Mouse (Mus musculus): Measurements from ENCODE around the gene Lgals8. TPM values are rescaled to one million over a fixed set of nuclear protein-coding genes. Genes with fewer than 3 reads are reported as not detected.

Lgals8 gene
- polyA plus RNA-seq, 1 experiment from 2014 or later: 41.9 TPM

GRCm38 (mm10) chr13:12460881-12461729 is 3.6 kb downstream of the Lgals8 start:
- DNase-seq (ENCODE audit: low spot score): peak; percentile 92

DNA sequence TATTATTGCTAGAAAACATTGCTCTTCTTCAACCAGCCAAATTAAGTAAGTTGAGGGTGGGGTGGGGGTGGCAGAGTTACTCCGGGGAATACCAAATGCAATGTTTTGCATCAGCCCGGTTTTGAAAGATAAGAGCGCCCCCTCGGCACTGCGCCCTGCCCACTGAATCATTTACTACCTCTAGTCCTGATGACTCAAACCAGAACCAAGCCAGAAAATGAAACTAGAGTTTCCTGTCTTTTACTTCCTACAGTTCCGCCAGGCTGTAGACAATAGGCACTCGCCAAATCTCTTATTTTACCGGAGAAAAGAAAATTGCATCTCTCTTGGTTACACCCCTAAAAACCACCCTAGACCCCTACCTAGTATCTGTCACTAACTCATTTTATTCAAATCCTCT is 4.3 kb downstream of the Lgals8 start:
- peak; percentile 74 for DNase-seq (ENCODE audit: low spot score)

GRCm38 (mm10) chr13:12456711-12457110 is 8.0 kb downstream of the Lgals8 start:
- DNase-seq (ENCODE audit: low spot score): no peak

DNA sequence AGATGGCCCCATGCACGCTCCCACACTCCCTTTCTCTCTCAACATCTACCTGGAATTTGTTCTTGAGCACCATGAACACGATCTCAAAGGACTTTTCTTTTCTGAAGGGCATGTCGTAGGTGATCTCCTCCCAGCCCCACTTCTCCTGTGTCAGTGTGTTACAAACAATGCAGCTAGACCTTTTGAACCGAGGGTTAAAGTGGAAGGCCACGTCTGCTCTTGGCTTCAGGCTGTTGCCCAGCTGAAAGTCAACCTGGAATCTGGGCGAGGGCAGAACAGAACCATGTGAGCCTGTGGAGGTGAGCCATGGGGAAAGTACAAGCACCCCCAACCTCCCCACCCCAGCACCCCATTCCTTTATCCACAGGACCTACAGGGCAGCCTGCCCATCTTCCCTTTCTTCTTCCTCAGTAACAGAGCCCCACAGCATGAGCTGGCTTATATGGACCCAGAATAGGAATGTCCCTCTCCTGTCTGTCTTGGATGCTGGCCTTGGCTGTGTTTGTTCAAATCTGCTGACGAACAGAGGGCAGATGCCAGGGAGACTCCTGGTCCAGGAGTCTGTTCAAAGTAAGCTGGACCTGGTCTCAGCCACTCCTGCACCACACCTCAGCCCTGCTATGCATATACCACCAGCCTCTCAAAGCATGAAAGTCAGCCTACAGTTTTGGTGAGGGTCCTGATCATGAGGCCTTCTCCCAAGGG is 9.9 kb downstream of the Lgals8 start:
- no peak for DNase-seq (ENCODE audit: low spot score)

DNA sequence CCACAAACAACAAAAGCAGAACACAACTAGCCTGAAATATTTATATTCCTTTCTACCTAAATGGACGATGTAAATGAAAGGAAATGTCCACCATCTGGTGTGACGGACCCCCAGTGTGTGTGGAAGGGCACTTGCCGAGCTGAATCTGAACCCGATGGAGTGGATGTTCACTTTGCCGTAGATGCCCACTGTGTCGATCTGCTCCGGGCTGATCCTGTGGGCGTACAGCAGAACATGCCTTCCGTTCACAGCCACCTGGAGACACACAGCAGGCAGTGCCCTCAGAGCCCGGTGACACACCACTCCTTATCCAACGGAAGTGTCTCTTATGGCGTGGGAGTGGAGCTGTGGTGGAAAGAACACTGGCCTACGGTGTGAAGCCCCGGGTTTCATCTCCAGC is 11.6 kb downstream of the Lgals8 start:
- no peak for DNase-seq (ENCODE audit: low spot score)

DNA sequence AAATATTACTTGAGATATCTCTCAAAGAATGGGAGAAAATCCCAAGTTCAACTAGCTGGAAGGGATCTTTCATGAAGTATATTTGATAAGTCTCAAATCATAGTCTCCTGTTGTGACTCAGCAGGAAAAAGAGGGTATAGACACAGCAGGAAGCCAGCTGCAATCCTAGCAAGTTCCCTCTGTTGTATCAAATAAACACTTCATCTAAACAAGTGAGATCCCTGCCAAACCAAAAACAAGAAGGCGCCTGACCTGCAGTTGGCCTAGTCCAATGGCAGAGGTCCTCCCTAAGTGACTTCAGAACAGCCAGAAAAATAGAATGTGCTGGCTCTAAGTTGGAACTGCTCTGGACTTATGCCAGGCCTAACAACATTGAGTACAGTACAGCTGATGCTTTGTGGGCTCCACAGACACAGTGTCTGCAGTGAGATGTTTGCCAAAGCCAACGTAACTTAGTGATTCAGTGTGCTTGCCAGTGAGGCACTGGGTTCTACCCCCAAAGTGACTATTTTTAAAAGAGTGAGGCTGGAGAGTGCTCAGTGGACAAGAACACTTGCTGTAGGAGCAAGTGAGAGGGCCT is 22.6 kb downstream of the Lgals8 start:
- no peak for DNase-seq (ENCODE audit: low spot score)

GRCm38 (mm10) chr13:12440813-12441212 is 23.9 kb downstream of the Lgals8 start:
- no peak for DNase-seq (ENCODE audit: low spot score)

- DNase-seq (ENCODE audit: low spot score): no peak
Measured at GRCm38 (mm10) chr13:12439586-12439985, 25.2 kb downstream of the Lgals8 start.

DNA sequence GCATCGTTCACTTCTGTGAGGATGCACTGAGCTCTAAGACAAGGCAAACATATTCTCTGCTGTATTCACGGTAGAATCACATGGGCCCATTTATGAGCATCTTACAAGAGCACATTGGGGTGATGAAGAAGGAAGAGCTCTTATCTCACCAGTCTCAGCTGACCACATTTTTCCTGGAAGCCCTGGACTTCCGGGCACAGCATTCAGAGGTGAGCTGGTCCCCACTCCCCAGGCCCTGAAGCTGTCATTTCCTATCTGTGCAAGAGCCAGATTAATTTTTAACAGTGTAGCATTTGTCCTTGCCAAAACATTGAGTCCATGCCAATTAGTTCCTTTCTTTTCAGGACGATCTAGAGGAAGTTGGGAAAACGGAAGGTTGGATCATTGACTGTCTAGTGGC is 30.9 kb downstream of the Lgals8 start:
- no peak for DNase-seq (ENCODE audit: low spot score)

DNA sequence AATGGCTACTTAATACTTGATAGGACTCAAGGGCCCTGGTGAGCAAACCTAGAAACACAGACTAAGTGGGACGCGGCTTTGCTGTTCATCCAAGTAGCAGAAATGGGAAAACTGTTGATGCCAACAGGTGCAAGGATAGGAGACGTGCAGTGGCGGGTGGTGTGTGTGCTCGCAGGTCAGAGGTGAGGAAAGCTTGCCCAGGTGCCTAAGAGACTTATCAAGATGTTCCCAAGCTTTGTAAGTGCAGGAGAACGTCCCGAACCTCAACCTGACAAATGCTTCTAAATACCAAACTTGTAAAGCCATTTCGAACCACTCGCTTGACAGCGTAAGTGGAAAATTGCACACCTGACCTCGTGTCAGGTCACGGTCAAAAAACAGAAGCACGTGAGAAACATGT is 36.2 kb downstream of the Lgals8 start:
- DNase-seq (ENCODE audit: low spot score): no peak

DNA sequence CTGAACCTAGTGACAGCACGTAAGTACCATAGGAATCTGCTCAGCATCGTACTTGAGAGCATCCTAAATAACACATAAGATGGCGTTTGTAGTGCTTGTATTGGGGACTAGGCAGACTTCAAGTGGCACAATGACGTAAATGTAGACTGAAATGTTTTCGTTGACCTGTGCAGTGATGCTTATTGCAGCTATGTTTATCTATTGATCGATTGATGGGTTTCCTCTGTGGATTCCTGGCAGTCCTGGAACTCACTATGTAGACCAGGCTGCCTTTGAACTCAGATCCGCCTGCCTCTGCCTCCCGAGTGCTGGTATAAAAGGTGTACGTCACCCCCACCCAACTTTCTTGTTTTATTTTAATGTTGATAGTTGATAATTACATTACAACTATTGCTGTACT is 44.1 kb downstream of the Lgals8 start:
- no peak for DNase-seq (ENCODE audit: low spot score)

GRCm38 (mm10) chr13:12412016-12412415 is 52.7 kb downstream of the Lgals8 start:
- no peak for DNase-seq (ENCODE audit: low spot score)

GRCm38 (mm10) chr13:12408343-12409066 is 56.2 kb downstream of the Lgals8 start:
- no peak for DNase-seq (ENCODE audit: low spot score)

- DNase-seq (ENCODE audit: low spot score): peak; percentile 38
Measured at GRCm38 (mm10) chr13:12395571-12395970, 69.2 kb downstream of the Lgals8 start.

- peak; percentile 99 for DNase-seq (ENCODE audit: low spot score)
Measured at GRCm38 (mm10) chr13:12394609-12395505, 69.9 kb downstream of the Lgals8 start, which contains the start of gene Heatr1. Heatr1 (plus strand) TSS chr13:12395027.

Other genes starting within 250 kb of the Lgals8 start
- gene Mtr, start 206.8 kb downstream of the Lgals8 start, polyA plus RNA-seq (2015; fragmentation: Nextera tagmentation; extraction: Ambion mirVana): 15.7 and 17.6 TPM in 2 replicates
- 7.7 and 9.5 TPM in 2 replicates for gene Actn2, start 124.2 kb downstream of the Lgals8 start, polyA plus RNA-seq (2015; fragmentation: Nextera tagmentation; extraction: Ambion mirVana)
- gene Heatr1, start 69.9 kb downstream of the Lgals8 start, polyA plus RNA-seq (2015; fragmentation: Nextera tagmentation; extraction: Ambion mirVana): 18.5 and 19.1 TPM in 2 replicates
- gene Edaradd, start 55.5 kb upstream of the Lgals8 start, polyA plus RNA-seq (2015; fragmentation: Nextera tagmentation; extraction: Ambion mirVana): 16.0 and 19.8 TPM in 2 replicates
- gene Ero1lb, start 100.9 kb upstream of the Lgals8 start, polyA plus RNA-seq (2015; fragmentation: Nextera tagmentation; extraction: Ambion mirVana): 9.5 and 9.7 TPM in 2 replicates